Mouse (Mus musculus): ENCODE measurements around the gene Mfsd4a.

DNA sequence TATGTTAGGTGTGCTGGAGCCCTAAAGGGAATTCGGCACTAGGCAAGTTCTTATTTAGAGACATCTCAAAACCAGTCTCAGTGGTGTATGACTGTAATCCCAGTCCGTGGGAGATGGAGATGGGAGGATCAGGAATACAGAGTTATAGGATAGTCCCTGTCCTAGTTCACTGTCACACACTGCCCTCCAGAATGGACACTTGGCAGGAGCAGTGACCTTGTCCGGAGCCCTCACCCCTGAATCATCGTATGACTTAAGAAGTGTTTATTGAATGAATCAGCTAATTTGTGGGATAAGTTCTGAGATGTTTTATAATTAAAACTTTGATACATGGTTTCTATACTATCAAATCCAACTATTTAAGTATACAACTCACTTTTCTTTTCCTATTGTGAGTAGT is 4.8 kb downstream of the Mfsd4a start:
- TF ChIP-seq POLR2A (IDR thresholded peaks at IDR 0.05; ENCODE audit: extremely low read depth, insufficient read depth, low read length), result no peak
- TF ChIP-seq CTCF (IDR thresholded peaks at IDR 0.05; ENCODE audit: low read depth, low read length), result no peak
